Mouse (Mus musculus) hindbrain, embryonic 12.5 days (tissue): ENCODE data around the gene Gucd1. TPM values are rescaled to one million over a fixed set of nuclear protein-coding genes. Genes with fewer than 3 reads are reported as not detected.
"Not testable (repeated sequence)": the region's sequence is repeated elsewhere in the genome, so short reads cannot be mapped to it uniquely, and the experiment has no call there.

Experiments used
- ATAC-seq: fragments of 200-750 bp; cut with Nextera tagmentation; 2 replicates; pipeline ENCODE4 v1.8.0; 2017; ENCODE audit warnings: moderate TSS enrichment; ENCODE audit not compliant: low FRiP score
- H3K27ac ChIP-seq: fragments of 300-500 bp; sonication (generic); 2 replicates; pipeline ENCODE4 v1.5.1; 2016; ENCODE audit warnings: mild to moderate bottlenecking
- H3K27me3 ChIP-seq: fragments of 300-500 bp; sonication (generic); 2 replicates; pipeline ENCODE4 v1.6.1; 2016; ENCODE audit warnings: mild to moderate bottlenecking
- H3K36me3 ChIP-seq: fragments of 300-500 bp; sonication (generic); 2 replicates; pipeline ENCODE4 v1.6.1; 2016; ENCODE audit warnings: mild to moderate bottlenecking
- H3K4me1 ChIP-seq: fragments of 300-500 bp; sonication (generic); 2 replicates; pipeline ENCODE4 v1.6.1; 2016
- H3K4me2 ChIP-seq: fragments of 300-500 bp; sonication (generic); replicated peaks from 2 replicates; pipeline ENCODE4 v1.6.1; 2016; ENCODE audit warnings: mild to moderate bottlenecking
- H3K4me3 ChIP-seq: fragments of 300-500 bp; sonication (generic); 2 replicates; pipeline ENCODE4 v1.5.1; 2016; ENCODE audit warnings: mild to moderate bottlenecking
- H3K9ac ChIP-seq: fragments of 300-500 bp; sonication (generic); 2 replicates; pipeline ENCODE4 v1.6.1; 2016; ENCODE audit warnings: mild to moderate bottlenecking, moderate library complexity
- H3K9me3 ChIP-seq: fragments of 300-500 bp; sonication (generic); replicated peaks from 2 replicates; pipeline ENCODE4 v1.6.1; 2016; ENCODE audit warnings: mild to moderate bottlenecking
- WGBS: fragments of 180-500 bp; shearing (Covaris S2); methylation state at CpG from one replicate; pipeline ENCODE4 v1.1.7; 2016; 5-methylcytosine and 5-hydroxymethylcytosine counted together
- polyA plus RNA-seq: library from polyadenylated mRNA; unstranded; fragments of >200 nt; fragmentation: Nextera tagmentation; extraction: Ambion mirVana; gene quantifications from 2 replicates; pipeline ENCODE4 v1.2.1, GENCODE M21; 2016

Gucd1 gene
- polyA plus RNA-seq, 1 experiment from 2014 or later = 24.9 TPM

GRCm38 (mm10) chr10:75512796-75513195, 5.0 kb downstream of the Gucd1 start:
- Histone ChIP-seq H3K36me3 (peaks cover 45% of the 10 kb centered on the region), H3K4me1 (peaks cover 15% of the 10 kb centered on the region), H3K9ac (no peak overlapping the region), H3K27ac (no peak overlapping the region), H3K27me3 (no peaks in the 10 kb centered on the region), H3K4me3 (no peak overlapping the region), H3K9me3 (no peaks in the 10 kb centered on the region), H3K4me2 (no peak overlapping the region)
- WGBS = 90% methylated on average over 7 of the region's 7 CpGs
- ATAC-seq = no peak

GRCm38 (mm10) chr10:75511897-75512296, 5.9 kb downstream of the Gucd1 start:
- H3K9ac ChIP-seq = no peak overlapping the region
- no peak overlapping the region for H3K4me3 ChIP-seq
- H3K27me3 ChIP-seq = no peaks in the 10 kb centered on the region
- 93% methylated on average over 7 of the region's 7 CpGs for WGBS
- peaks cover 15% of the 10 kb centered on the region for H3K4me1 ChIP-seq
- H3K27ac ChIP-seq = peak overlapping the region; percentile 35; the same call in 1 of the 2 replicates
- no peak overlapping the region for H3K4me2 ChIP-seq
- H3K36me3 ChIP-seq = peaks cover 54% of the 10 kb centered on the region
- H3K9me3 ChIP-seq = no peaks in the 10 kb centered on the region
- no peak for ATAC-seq

GRCm38 (mm10) chr10:75511060-75511459, 6.7 kb downstream of the Gucd1 start:
- no peak overlapping the region for H3K4me2 ChIP-seq
- H3K9ac ChIP-seq = no peak overlapping the region
- peaks cover 7% of the 10 kb centered on the region for H3K4me1 ChIP-seq
- H3K27me3 ChIP-seq = no peaks in the 10 kb centered on the region
- peaks cover 55% of the 10 kb centered on the region for H3K36me3 ChIP-seq
- H3K4me3 ChIP-seq = no peak overlapping the region
- no peaks in the 10 kb centered on the region for H3K9me3 ChIP-seq
- no peak overlapping the region for H3K27ac ChIP-seq
- WGBS = 87% methylated on average over 9 of the region's 9 CpGs
- no peak for ATAC-seq

GRCm38 (mm10) chr10:75510446-75510845, 7.3 kb downstream of the Gucd1 start:
- peaks cover 1% of the 10 kb centered on the region for H3K4me1 ChIP-seq
- 97% methylated on average over 7 of the region's 7 CpGs for WGBS
- no peak overlapping the region for H3K9ac ChIP-seq
- H3K4me2 ChIP-seq = no peak overlapping the region
- no peaks in the 10 kb centered on the region for H3K27me3 ChIP-seq
- ATAC-seq = no peak
- no peak overlapping the region for H3K4me3 ChIP-seq
- H3K36me3 ChIP-seq = peaks cover 57% of the 10 kb centered on the region
- no peaks in the 10 kb centered on the region for H3K9me3 ChIP-seq
- no peak overlapping the region for H3K27ac ChIP-seq

- H3K4me2 ChIP-seq, H3K4me3 ChIP-seq, ATAC-seq, H3K4me1 ChIP-seq, H3K27ac ChIP-seq, H3K27me3 ChIP-seq, H3K9me3 ChIP-seq, H3K9ac ChIP-seq: not testable (repeated sequence)
- peaks cover 42% of the 10 kb centered on the region for H3K36me3 ChIP-seq
- 86% methylated on average over 3 of the region's 3 CpGs for WGBS
Observed at GRCm38 (mm10) chr10:75505928-75506327, 11.8 kb downstream of the Gucd1 start.

- H3K9me3 ChIP-seq = no peaks in the 10 kb centered on the region
- H3K4me2 ChIP-seq = no peak overlapping the region
- H3K27me3 ChIP-seq = no peaks in the 10 kb centered on the region
- peaks cover 34% of the 10 kb centered on the region for H3K36me3 ChIP-seq
- no peak overlapping the region for H3K27ac ChIP-seq
- no peak overlapping the region for H3K9ac ChIP-seq
- WGBS = 84% methylated on average over 3 of the region's 3 CpGs
- ATAC-seq = no peak
- no peaks in the 10 kb centered on the region for H3K4me1 ChIP-seq
- no peak overlapping the region for H3K4me3 ChIP-seq
Observed at GRCm38 (mm10) chr10:75505130-75505495, 12.7 kb downstream of the Gucd1 start.

- H3K4me1 ChIP-seq = no peaks in the 10 kb centered on the region
- WGBS = 93% methylated on average over 8 of the region's 8 CpGs
Observed at GRCm38 (mm10) chr10:75504234-75505129, 13.3 kb downstream of the Gucd1 start.

GRCm38 (mm10) chr10:75503692-75504091, 14.1 kb downstream of the Gucd1 start:
- Histone ChIP-seq H3K9me3 (no peaks in the 10 kb centered on the region), H3K4me2 (no peak overlapping the region), H3K4me1 (no peaks in the 10 kb centered on the region), H3K9ac (no peak overlapping the region), H3K27ac (no peak overlapping the region), H3K27me3 (no peaks in the 10 kb centered on the region), H3K36me3 (peaks cover 20% of the 10 kb centered on the region), H3K4me3 (no peak overlapping the region)
- ATAC-seq = no peak
- 94% methylated on average over 7 of the region's 7 CpGs for WGBS

More at GRCm38 (mm10) chr10:75504234-75505129, 13.3 kb downstream of the Gucd1 start:
- no peak overlapping the region for H3K4me3 ChIP-seq
- no peak overlapping the region for H3K9ac ChIP-seq
- H3K36me3 ChIP-seq = peaks cover 28% of the 10 kb centered on the region
- no peak for ATAC-seq
- no peak overlapping the region for H3K4me2 ChIP-seq
- H3K9me3 ChIP-seq = no peaks in the 10 kb centered on the region
- H3K27ac ChIP-seq = no peak overlapping the region
- H3K27me3 ChIP-seq = no peaks in the 10 kb centered on the region

- H3K4me2 ChIP-seq = no peak overlapping the region
- H3K9me3 ChIP-seq = no peaks in the 10 kb centered on the region
- H3K27me3 ChIP-seq = no peaks in the 10 kb centered on the region
- H3K9ac ChIP-seq = no peak overlapping the region
- no peak overlapping the region for H3K27ac ChIP-seq
- no peak overlapping the region for H3K4me3 ChIP-seq
- ATAC-seq = no peak
- H3K4me1 ChIP-seq = no peaks in the 10 kb centered on the region
- WGBS = 100% methylated on average over 1 of the region's 1 CpGs
- H3K36me3 ChIP-seq = 0 out of 2 replicates have a peak, but pooled peaks cover 2% of the 10 kb centered on the region
Observed at GRCm38 (mm10) chr10:75501641-75502040, 16.1 kb downstream of the Gucd1 start.

GRCm38 (mm10) chr10:75500345-75500744, 17.4 kb downstream of the Gucd1 start:
- Histone ChIP-seq H3K36me3 (no peaks in the 10 kb centered on the region), H3K9me3 (no peaks in the 10 kb centered on the region), H3K4me3 (no peak overlapping the region), H3K4me1 (no peaks in the 10 kb centered on the region), H3K27me3 (no peaks in the 10 kb centered on the region), H3K4me2 (no peak overlapping the region), H3K9ac (no peak overlapping the region), H3K27ac (no peak overlapping the region)
- no peak for ATAC-seq
- WGBS = 71% methylated on average over 7 of the region's 7 CpGs

- ATAC-seq = no peak
- Histone ChIP-seq H3K9ac (no peak overlapping the region), H3K4me2 (no peak overlapping the region), H3K4me3 (no peak overlapping the region), H3K9me3 (no peaks in the 10 kb centered on the region), H3K27ac (no peak overlapping the region), H3K4me1 (no peaks in the 10 kb centered on the region), H3K36me3 (no peaks in the 10 kb centered on the region), H3K27me3 (no peaks in the 10 kb centered on the region)
- WGBS = 51% methylated on average over 3 of the region's 3 CpGs
Observed at GRCm38 (mm10) chr10:75499791-75500190, 18.0 kb downstream of the Gucd1 start.

GRCm38 (mm10) chr10:75499214-75499613, 18.6 kb downstream of the Gucd1 start:
- 91% methylated on average over 7 of the region's 7 CpGs for WGBS
- H3K4me2 ChIP-seq, H3K36me3 ChIP-seq, H3K9me3 ChIP-seq, ATAC-seq, H3K4me3 ChIP-seq, H3K27me3 ChIP-seq, H3K4me1 ChIP-seq, H3K27ac ChIP-seq, H3K9ac ChIP-seq: not testable (repeated sequence)

GRCm38 (mm10) chr10:75495921-75496320, 21.9 kb downstream of the Gucd1 start:
- ATAC-seq = no peak
- no peaks in the 10 kb centered on the region for H3K36me3 ChIP-seq
- H3K9ac ChIP-seq = no peak overlapping the region
- no peaks in the 10 kb centered on the region for H3K4me1 ChIP-seq
- no peak overlapping the region for H3K4me3 ChIP-seq
- H3K4me2 ChIP-seq = no peak overlapping the region
- H3K9me3 ChIP-seq = no peaks in the 10 kb centered on the region
- H3K27me3 ChIP-seq = no peaks in the 10 kb centered on the region
- no peak overlapping the region for H3K27ac ChIP-seq
